26 mouse cellular contexts compared by ENCODE assay signal in genomic region chr2:131689996-131690395, GRCm38 (mm10).
A peak's percentile ranks its signal among the peaks of the same experiment; 100 is the strongest.
DNase-seq lines count a peak whose midpoint lies in the region; ATAC-seq lines count a peak whose summit lies in the region.
"Had no signal": no experiment of that assay in that cellular context is flagged by ENCODE, and none has a peak within 500 bp of the region (broad histone marks: within the 10 kb centered on the region; RNA-seq: fewer than 3 reads in every experiment).

No protein-coding gene starts in this region.

- ATAC-seq in embryonic facial prominence, embryonic 14.5 days (ENCODE audit: low read depth): no peak
- ATAC-seq in intestine, embryonic 15.5 days: no peak
- ATAC-seq: activated CD4-positive, CD25-positive, alpha-beta regulatory T cell, adult 4 months; CD4-positive, CD25-positive, alpha-beta regulatory T cell, adult 4 months; forebrain, embryonic 14.5 days; forebrain, embryonic 16.5 days; Patski had no signal

- H3K4me2 ChIP-seq in embryonic facial prominence, embryonic 14.5 days (ENCODE audit: low read depth, low read length): no peak overlapping the region
- H3K4me2 ChIP-seq in intestine, embryonic 15.5 days (replicated peaks): no peak overlapping the region
- H3K4me2 ChIP-seq: embryonic facial prominence, embryonic 12.5 days; embryonic facial prominence, embryonic 15.5 days; forebrain, embryonic 12.5 days had no signal

- H3K27me3 ChIP-seq in embryonic facial prominence, embryonic 14.5 days (replicated peaks; ENCODE audit: control insufficient read depth, insufficient read depth, low read length): no peaks in the 10 kb centered on the region
- no peaks in the 10 kb centered on the region for H3K27me3 ChIP-seq in embryonic facial prominence, embryonic 10.5 days (replicated peaks; ENCODE audit: low read depth, poor library complexity, severe bottlenecking)
- H3K27me3 ChIP-seq in intestine, embryonic 15.5 days (replicated peaks): no peaks in the 10 kb centered on the region
- H3K27me3 ChIP-seq: embryonic facial prominence, embryonic 12.5 days; embryonic facial prominence, embryonic 15.5 days; forebrain, embryonic 12.5 days; Patski had no signal

- intact Hi-C loops in gastrocnemius, postnatal 36 days (cut with DNase I): no loop called here

- no peaks in the 10 kb centered on the region for H3K9me3 ChIP-seq in embryonic facial prominence, embryonic 14.5 days (ENCODE audit: control insufficient read depth, low read length)
- H3K9me3 ChIP-seq in embryonic facial prominence, embryonic 10.5 days: no peaks in the 10 kb centered on the region
- H3K9me3 ChIP-seq in intestine, embryonic 15.5 days: no peaks in the 10 kb centered on the region
- H3K9me3 ChIP-seq: embryonic facial prominence, embryonic 12.5 days; embryonic facial prominence, embryonic 15.5 days; forebrain, embryonic 10.5 days; forebrain, embryonic 12.5 days; G1E had no signal

- no peak overlapping the region for H3K27ac ChIP-seq in embryonic facial prominence, embryonic 14.5 days (replicated peaks; ENCODE audit: low read depth, low read length)
- no peak overlapping the region for H3K27ac ChIP-seq in embryonic facial prominence, embryonic 10.5 days (replicated peaks)
- H3K27ac ChIP-seq in intestine, embryonic 15.5 days: no peak overlapping the region
- H3K27ac ChIP-seq: embryonic facial prominence, embryonic 12.5 days; embryonic facial prominence, embryonic 15.5 days; forebrain, embryonic 10.5 days; forebrain, embryonic 12.5 days had no signal

- H3K4me3 ChIP-seq in embryonic facial prominence, embryonic 14.5 days (ENCODE audit: low read depth, low read length): no peak overlapping the region
- H3K4me3 ChIP-seq in embryonic facial prominence, embryonic 10.5 days: no peak overlapping the region
- no peak overlapping the region for H3K4me3 ChIP-seq in intestine, embryonic 15.5 days (replicated peaks)
- H3K4me3 ChIP-seq: embryonic facial prominence, embryonic 12.5 days; embryonic facial prominence, embryonic 15.5 days; erythroblast, embryonic 14.5 days; forebrain, embryonic 10.5 days; forebrain, embryonic 12.5 days had no signal

- no peaks in the 10 kb centered on the region for H3K36me3 ChIP-seq in embryonic facial prominence, embryonic 14.5 days (ENCODE audit: control insufficient read depth, insufficient read depth, low read length)
- H3K36me3 ChIP-seq in embryonic facial prominence, embryonic 10.5 days (replicated peaks): no peaks in the 10 kb centered on the region
- no peaks in the 10 kb centered on the region for H3K36me3 ChIP-seq in intestine, embryonic 15.5 days
- H3K36me3 ChIP-seq: embryonic facial prominence, embryonic 12.5 days; embryonic facial prominence, embryonic 15.5 days; forebrain, embryonic 10.5 days; forebrain, embryonic 12.5 days; G1E had no signal

- peak; percentile 32 for DNase-seq in embryonic facial prominence, embryonic 14.5 days (ENCODE audit: low spot score)
- DNase-seq in embryonic facial prominence, embryonic 10.5 days (ENCODE audit: low spot score): no peak
- DNase-seq in Muller cell, postnatal 12 days (ENCODE audit: inconsistent ontology term): peak; percentile 61
- DNase-seq in adipocyte (ENCODE audit: low spot score): peak; percentile 36
- DNase-seq in gastrocnemius, postnatal 36 days: no peak
- DNase-seq: adrenal gland, adult 2 months; adrenal gland, postnatal 10 days; adrenal gland, postnatal 25 days; B cell, adult 2 months; cerebellum, adult 11 months; cerebellum, adult 18-20 months; cerebellum, adult 8-10 months; cerebellum, postnatal 36 days; embryo, embryonic 11 days had no signal

- no peak overlapping the region for H3K9ac ChIP-seq in embryonic facial prominence, embryonic 14.5 days (ENCODE audit: low read depth, low read length)
- H3K9ac ChIP-seq in intestine, embryonic 15.5 days: no peak overlapping the region
- H3K9ac ChIP-seq: embryonic facial prominence, embryonic 12.5 days; embryonic facial prominence, embryonic 15.5 days; forebrain, embryonic 12.5 days had no signal

- 0 out of 2 replicates have a peak, but pooled peaks cover 3% of the 10 kb centered on the region for H3K4me1 ChIP-seq in embryonic facial prominence, embryonic 14.5 days (ENCODE audit: control insufficient read depth, insufficient read depth, low read length)
- H3K4me1 ChIP-seq in embryonic facial prominence, embryonic 10.5 days: no peaks in the 10 kb centered on the region
- H3K4me1 ChIP-seq in intestine, embryonic 15.5 days (replicated peaks): no peaks in the 10 kb centered on the region
- H3K4me1 ChIP-seq: embryonic facial prominence, embryonic 12.5 days; forebrain, embryonic 10.5 days; forebrain, embryonic 12.5 days had no signal

- 43% methylated on average over 6 of the region's 6 CpGs for WGBS in embryonic facial prominence, embryonic 14.5 days
- WGBS in embryonic facial prominence, embryonic 10.5 days: 79% methylated on average over 6 of the region's 6 CpGs
- 69% methylated on average over 6 of the region's 6 CpGs for WGBS in intestine, embryonic 15.5 days

Comparison
In these comparisons a context has a peak if more than half of its experiments do, and no peak if none do; other contexts are left out.
1. DNase-seq: peak in embryonic facial prominence, embryonic 14.5 days (single experiment), Muller cell, postnatal 12 days (single experiment) and adipocyte (single experiment); none in embryonic facial prominence, embryonic 10.5 days (single experiment) and gastrocnemius, postnatal 36 days (0 of 2).